Mouse (Mus musculus) kidney, adult 2 months (tissue): ENCODE measurements at regions not wholly inside any gene's neighbourhood (a gene's known extent, or its start where the extent isn't known, plus 50 kb on each side); places are given as distances from the start of the nearest gene placed in this dataset.

ENCODE experiments used
- DNase-seq: peaks from one replicate; pipeline ENCODE4 v3.0.0; 2021
- H3K27ac ChIP-seq: fragments of 200-500 bp; 2 replicates; pipeline ENCODE4 v1.5.1; 2012; ENCODE audit warnings: low read depth, low read length, control low read depth, inconsistent platforms; ENCODE audit not compliant: insufficient read depth
- H3K27me3 ChIP-seq: fragments of 200-500 bp; replicated peaks from 2 replicates; pipeline ENCODE4 v1.6.1; 2012; ENCODE audit warnings: mild to moderate bottlenecking, moderate library complexity, low read length, inconsistent platforms; ENCODE audit not compliant: control insufficient read depth, insufficient read depth
- H3K36me3 ChIP-seq: fragments of 200-500 bp; 2 replicates; pipeline ENCODE4 v1.6.1; 2012; ENCODE audit warnings: mild to moderate bottlenecking, moderate library complexity, low read length, inconsistent platforms; ENCODE audit not compliant: control insufficient read depth, insufficient read depth
- H3K4me1 ChIP-seq: fragments of 200-500 bp; 2 replicates; pipeline ENCODE4 v1.6.1; 2011; ENCODE audit warnings: low read length; ENCODE audit not compliant: control insufficient read depth, insufficient read depth
- H3K4me3 ChIP-seq: fragments of 200-500 bp; 2 replicates; pipeline ENCODE4 v1.5.1; 2011; ENCODE audit warnings: mild to moderate bottlenecking, low read depth, low read length, control low read depth; ENCODE audit not compliant: insufficient read depth
- CTCF ChIP-seq: fragments of 200-500 bp; conservative IDR thresholded peaks from 2 replicates; pipeline ENCODE4 v1.5.1; 2011; ENCODE audit warnings: low read depth, mild to moderate bottlenecking, control low read depth, low read length, moderate library complexity, mixed read lengths; ENCODE audit not compliant: insufficient read depth, insufficient read length
- POLR2A ChIP-seq: fragments of 200-500 bp; IDR thresholded peaks from one replicate; pipeline ENCODE4 v1.6.1; 2011; ENCODE audit warnings: low read depth, low read length, control low read depth
- WGBS: fragments of 180-500 bp; shearing (Covaris S2); methylation state at CpG from one replicate; pipeline ENCODE4 v1.1.7; 2018; 5-methylcytosine and 5-hydroxymethylcytosine counted together

- Histone ChIP-seq H3K4me3 (no peak overlapping the region), H3K27ac (no peak overlapping the region), H3K36me3 (no peaks in the 10 kb centered on the region), H3K4me1 (no peaks in the 10 kb centered on the region), H3K27me3 (no peaks in the 10 kb centered on the region)
- TF ChIP-seq CTCF: no peak
- TF ChIP-seq POLR2A: no peak
- no peak for DNase-seq
These were observed 2725.8 kb downstream of the Gm37988 start for GRCm38 (mm10) chr1:7533506-7533905.

- Histone ChIP-seq H3K27ac (no peak overlapping the region), H3K4me1 (no peaks in the 10 kb centered on the region), H3K4me3 (no peak overlapping the region), H3K36me3 (no peaks in the 10 kb centered on the region), H3K27me3 (no peaks in the 10 kb centered on the region)
- TF ChIP-seq POLR2A: no peak
- TF ChIP-seq CTCF: no peak
- DNase-seq: no peak
These were observed 2727.5 kb downstream of the Gm37988 start for GRCm38 (mm10) chr1:7535191-7535590.

GRCm38 (mm10) chr1:7543492-7543891, 2735.8 kb downstream of the Gm37988 start:
- no peak overlapping the region for H3K27ac ChIP-seq
- no peak; the same call in 1 of the 2 replicates for TF ChIP-seq CTCF
- no peak for TF ChIP-seq POLR2A
- DNase-seq: peak; percentile 13
- no peaks in the 10 kb centered on the region for H3K4me1 ChIP-seq
- no peaks in the 10 kb centered on the region for H3K36me3 ChIP-seq
- no peaks in the 10 kb centered on the region for H3K27me3 ChIP-seq
- H3K4me3 ChIP-seq: no peak overlapping the region
- 14% methylated on average over 2 of the region's 2 CpGs for WGBS

GRCm38 (mm10) chr1:7548261-7548660, 2740.6 kb downstream of the Gm37988 start:
- no peaks in the 10 kb centered on the region for H3K4me1 ChIP-seq
- no peaks in the 10 kb centered on the region for H3K36me3 ChIP-seq
- DNase-seq: no peak
- no peak overlapping the region for H3K27ac ChIP-seq
- no peaks in the 10 kb centered on the region for H3K27me3 ChIP-seq
- TF ChIP-seq CTCF: no peak
- no peak for TF ChIP-seq POLR2A
- WGBS: 40% methylated on average over 2 of the region's 2 CpGs
- no peak overlapping the region for H3K4me3 ChIP-seq

GRCm38 (mm10) chr1:7574787-7575186, 2767.1 kb downstream of the Gm37988 start:
- no peaks in the 10 kb centered on the region for H3K27me3 ChIP-seq
- H3K36me3 ChIP-seq: no peaks in the 10 kb centered on the region
- DNase-seq: no peak
- no peak overlapping the region for H3K4me3 ChIP-seq
- H3K4me1 ChIP-seq: no peaks in the 10 kb centered on the region
- no peak overlapping the region for H3K27ac ChIP-seq
- TF ChIP-seq CTCF (no peak), POLR2A (no peak)
- 90% methylated on average over 1 of the region's 1 CpGs for WGBS

- Histone ChIP-seq H3K4me1 (no peaks in the 10 kb centered on the region), H3K27ac (no peak overlapping the region), H3K36me3 (no peaks in the 10 kb centered on the region), H3K27me3 (no peaks in the 10 kb centered on the region), H3K4me3 (no peak overlapping the region)
- TF ChIP-seq POLR2A (no peak), CTCF (no peak)
- no peak for DNase-seq
- WGBS: 77% methylated on average over 3 of the region's 3 CpGs
These were observed 2778.7 kb downstream of the Gm37988 start for GRCm38 (mm10) chr1:7586409-7586808.

- Histone ChIP-seq H3K36me3 (no peaks in the 10 kb centered on the region), H3K4me1 (no peaks in the 10 kb centered on the region), H3K4me3 (no peak overlapping the region), H3K27me3 (no peaks in the 10 kb centered on the region), H3K27ac (no peak overlapping the region)
- DNase-seq: no peak
- TF ChIP-seq POLR2A (no peak), CTCF (no peak)
These were observed 2783.6 kb downstream of the Gm37988 start for GRCm38 (mm10) chr1:7591327-7591726.
